Mouse (Mus musculus): ENCODE data around the gene Cntn4. TPM values are rescaled to one million over a fixed set of nuclear protein-coding genes. Genes with fewer than 3 reads are reported as not detected.

Cntn4 gene
- total RNA-seq, 2 experiments from 2014 or later = not detected

GRCm38 (mm10) chr6:106580124-106580523, 902.7 kb downstream of the Cntn4 start:
- intact Hi-C loops (cut with DNase I) = no loop called here
- DNase-seq = no peak

- intact Hi-C loops (cut with DNase I) = no loop called here
Observed at GRCm38 (mm10) chr6:106593756-106594155, 916.3 kb downstream of the Cntn4 start.

GRCm38 (mm10) chr6:106617081-106617480, 939.6 kb downstream of the Cntn4 start:
- intact Hi-C loops (cut with DNase I) = no loop called here
- no peak for DNase-seq

More at GRCm38 (mm10) chr6:106593756-106594155, 916.3 kb downstream of the Cntn4 start:
- DNase-seq = no peak

- intact Hi-C loops (cut with DNase I) = no loop called here
Observed at GRCm38 (mm10) chr6:106621188-106621749, 943.8 kb downstream of the Cntn4 start.

GRCm38 (mm10) chr6:106643026-106643425, 965.6 kb downstream of the Cntn4 start:
- intact Hi-C loops (cut with DNase I) = no loop called here
- DNase-seq = no peak

More at GRCm38 (mm10) chr6:106621188-106621749, 943.8 kb downstream of the Cntn4 start:
- DNase-seq = no peak

- DNase-seq = no peak
- intact Hi-C loops (cut with DNase I) = no loop called here
Observed at GRCm38 (mm10) chr6:106645496-106646211, 968.2 kb downstream of the Cntn4 start.

GRCm38 (mm10) chr6:106646945-106647344, 969.5 kb downstream of the Cntn4 start:
- intact Hi-C loops (cut with DNase I) = no loop called here
- DNase-seq = no peak

GRCm38 (mm10) chr6:106663780-106664651, 986.6 kb downstream of the Cntn4 start:
- no peak for DNase-seq
- intact Hi-C loops (cut with DNase I) = no loop called here

- DNase-seq = no peak
Observed at GRCm38 (mm10) chr6:106675581-106675980, 998.1 kb downstream of the Cntn4 start.

GRCm38 (mm10) chr6:106701931-106702330, 1024.5 kb downstream of the Cntn4 start:
- intact Hi-C loops (cut with DNase I) = no loop called here
- no peak for DNase-seq

More at GRCm38 (mm10) chr6:106675581-106675980, 998.1 kb downstream of the Cntn4 start:
- intact Hi-C loops (cut with DNase I) = no loop called here

- intact Hi-C loops (cut with DNase I) = no loop called here
Observed at GRCm38 (mm10) chr6:106705506-106706035, 1028.1 kb downstream of the Cntn4 start.

GRCm38 (mm10) chr6:106725642-106726041, 1048.2 kb downstream of the Cntn4 start:
- intact Hi-C loops (cut with DNase I) = no loop called here
- no peak for DNase-seq

More at GRCm38 (mm10) chr6:106705506-106706035, 1028.1 kb downstream of the Cntn4 start:
- DNase-seq = no peak

GRCm38 (mm10) chr6:106726078-106726477, 1048.6 kb downstream of the Cntn4 start:
- DNase-seq = no peak
- intact Hi-C loops (cut with DNase I) = no loop called here

- intact Hi-C loops (cut with DNase I) = no loop called here
- DNase-seq = no peak
Observed at GRCm38 (mm10) chr6:106727703-106728102, 1050.2 kb downstream of the Cntn4 start.

GRCm38 (mm10) chr6:106729682-106730314, 1052.3 kb downstream of the Cntn4 start:
- intact Hi-C loops (cut with DNase I) = no loop called here
- no peak for DNase-seq

- intact Hi-C loops (cut with DNase I) = no loop called here
- DNase-seq = no peak
Observed at GRCm38 (mm10) chr6:106732563-106732962, 1055.1 kb downstream of the Cntn4 start.

- intact Hi-C loops (cut with DNase I) = no loop called here
- no peak for DNase-seq
Observed at GRCm38 (mm10) chr6:106738229-106738628, 1060.8 kb downstream of the Cntn4 start.

GRCm38 (mm10) chr6:106740244-106740825, 1062.9 kb downstream of the Cntn4 start:
- intact Hi-C loops (cut with DNase I) = no loop called here
- DNase-seq = no peak

GRCm38 (mm10) chr6:106743556-106744233, 1066.2 kb downstream of the Cntn4 start:
- no peak for DNase-seq
- intact Hi-C loops (cut with DNase I) = no loop called here
